Mouse (Mus musculus) limb, embryonic 13.5 days (tissue): Measurements from ENCODE around the gene Larp1b. TPM values are rescaled to one million over a fixed set of nuclear protein-coding genes. Genes with fewer than 3 reads are reported as not detected.

ENCODE experiments used
- ATAC-seq: fragments of 200-750 bp; cut with Nextera tagmentation; 2 replicates; pipeline ENCODE4 v1.8.0; 2017; ENCODE audit warnings: low read depth, moderate number of reproducible peaks, moderate TSS enrichment; ENCODE audit not compliant: low FRiP score
- H3K27ac ChIP-seq: fragments of 300-500 bp; sonication (generic); 2 replicates; pipeline ENCODE4 v1.5.1; 2015; ENCODE audit warnings: inconsistent platforms, mild to moderate bottlenecking, moderate library complexity
- H3K27me3 ChIP-seq: fragments of 300-500 bp; sonication (generic); 2 replicates; pipeline ENCODE4 v1.6.1; 2015; ENCODE audit warnings: mild to moderate bottlenecking, inconsistent platforms
- H3K36me3 ChIP-seq: fragments of 300-500 bp; sonication (generic); 2 replicates; pipeline ENCODE4 v1.6.1; 2015; ENCODE audit warnings: inconsistent platforms, mild to moderate bottlenecking, moderate library complexity
- H3K4me1 ChIP-seq: fragments of 300-500 bp; sonication (generic); 2 replicates; pipeline ENCODE4 v1.6.1; 2015; ENCODE audit warnings: inconsistent platforms
- H3K4me2 ChIP-seq: fragments of 300-500 bp; sonication (generic); replicated peaks from 2 replicates; pipeline ENCODE4 v1.6.1; 2015; ENCODE audit warnings: inconsistent platforms, mild to moderate bottlenecking, moderate library complexity
- H3K4me3 ChIP-seq: fragments of 300-500 bp; sonication (generic); 2 replicates; pipeline ENCODE4 v1.5.1; 2015; ENCODE audit warnings: moderate library complexity, mild to moderate bottlenecking, inconsistent platforms
- H3K9ac ChIP-seq: fragments of 300-500 bp; sonication (generic); 2 replicates; pipeline ENCODE4 v1.6.1; 2015; ENCODE audit warnings: mild to moderate bottlenecking, inconsistent platforms
- H3K9me3 ChIP-seq: fragments of 300-500 bp; sonication (generic); 2 replicates; pipeline ENCODE4 v1.6.1; 2016; ENCODE audit warnings: inconsistent platforms
- WGBS: fragments of 180-500 bp; shearing (Covaris S2); methylation state at CpG from one replicate; pipeline ENCODE4 v1.1.7; 2015; 5-methylcytosine and 5-hydroxymethylcytosine counted together
- polyA plus RNA-seq: library from polyadenylated mRNA; unstranded; fragments of >200 nt; fragmentation: Nextera tagmentation; extraction: Ambion mirVana; gene quantifications from 2 replicates; pipeline ENCODE4 v1.2.1, GENCODE M21; 2015

Gene Larp1b
- polyA plus RNA-seq, 1 experiment from 2014 or later, result 1.5 TPM

- H3K27me3 ChIP-seq, result no peaks in the 10 kb centered on the region
- ATAC-seq, result no peak
- no peak overlapping the region for H3K9ac ChIP-seq
- H3K4me3 ChIP-seq, result no peak overlapping the region
- H3K27ac ChIP-seq, result no peak overlapping the region
- no peaks in the 10 kb centered on the region for H3K9me3 ChIP-seq
- no peak overlapping the region for H3K4me2 ChIP-seq
- 78% methylated on average over 5 of the region's 5 CpGs for WGBS
- no peaks in the 10 kb centered on the region for H3K36me3 ChIP-seq
- 0 out of 2 replicates have a peak, but pooled peaks cover 4% of the 10 kb centered on the region for H3K4me1 ChIP-seq
These were observed 37.9 kb downstream of the Larp1b start for GRCm38 (mm10) chr3:40987539-40987938.

- H3K4me2 ChIP-seq, result no peak overlapping the region
- 0 out of 2 replicates have a peak, but pooled peaks cover 4% of the 10 kb centered on the region for H3K4me1 ChIP-seq
- H3K9me3 ChIP-seq, result no peaks in the 10 kb centered on the region
- no peaks in the 10 kb centered on the region for H3K36me3 ChIP-seq
- H3K27me3 ChIP-seq, result no peaks in the 10 kb centered on the region
- ATAC-seq, result no peak
- H3K4me3 ChIP-seq, result no peak overlapping the region
- no peak overlapping the region for H3K27ac ChIP-seq
- no peak overlapping the region for H3K9ac ChIP-seq
- WGBS, result 65% methylated on average over 2 of the region's 2 CpGs
These were observed 39.1 kb downstream of the Larp1b start for GRCm38 (mm10) chr3:40988722-40989121.

- H3K36me3 ChIP-seq, result no peaks in the 10 kb centered on the region
- H3K4me3 ChIP-seq, result no peak overlapping the region
- no peak overlapping the region for H3K9ac ChIP-seq
- H3K4me1 ChIP-seq, result no peaks in the 10 kb centered on the region
- no peaks in the 10 kb centered on the region for H3K27me3 ChIP-seq
- H3K27ac ChIP-seq, result no peak overlapping the region
- no peaks in the 10 kb centered on the region for H3K9me3 ChIP-seq
- WGBS, result 69% methylated on average over 3 of the region's 3 CpGs
- H3K4me2 ChIP-seq, result no peak overlapping the region
- ATAC-seq, result no peak
These were observed 41.9 kb downstream of the Larp1b start for GRCm38 (mm10) chr3:40991541-40991940.

GRCm38 (mm10) chr3:40995161-40995560 lies 45.5 kb downstream of the Larp1b start:
- no peak for ATAC-seq
- Histone ChIP-seq H3K4me1 (no peaks in the 10 kb centered on the region), H3K4me3 (no peak overlapping the region), H3K9me3 (no peaks in the 10 kb centered on the region), H3K36me3 (no peaks in the 10 kb centered on the region), H3K9ac (no peak overlapping the region), H3K27ac (no peak overlapping the region), H3K4me2 (no peak overlapping the region), H3K27me3 (no peaks in the 10 kb centered on the region)
- 89% methylated on average over 1 of the region's 1 CpGs for WGBS

GRCm38 (mm10) chr3:41009315-41009714 lies 59.7 kb downstream of the Larp1b start:
- Histone ChIP-seq H3K36me3 (no peaks in the 10 kb centered on the region), H3K27me3 (no peaks in the 10 kb centered on the region), H3K9ac (no peak overlapping the region), H3K27ac (no peak overlapping the region), H3K9me3 (no peaks in the 10 kb centered on the region), H3K4me3 (no peak overlapping the region), H3K4me2 (no peak overlapping the region), H3K4me1 (no peaks in the 10 kb centered on the region)
- 87% methylated on average over 8 of the region's 8 CpGs for WGBS
- no peak for ATAC-seq

- no peak overlapping the region for H3K4me2 ChIP-seq
- no peak for ATAC-seq
- WGBS, result 78% methylated on average over 3 of the region's 3 CpGs
- H3K27me3 ChIP-seq, result no peaks in the 10 kb centered on the region
- H3K4me1 ChIP-seq, result no peaks in the 10 kb centered on the region
- H3K27ac ChIP-seq, result no peak overlapping the region
- no peak overlapping the region for H3K9ac ChIP-seq
- H3K9me3 ChIP-seq, result no peaks in the 10 kb centered on the region
- no peaks in the 10 kb centered on the region for H3K36me3 ChIP-seq
- H3K4me3 ChIP-seq, result no peak overlapping the region
These were observed 60.4 kb downstream of the Larp1b start for GRCm38 (mm10) chr3:41009990-41010389.

GRCm38 (mm10) chr3:41010701-41011100 lies 61.1 kb downstream of the Larp1b start:
- WGBS, result 81% methylated on average over 6 of the region's 6 CpGs
- H3K4me2 ChIP-seq, result no peak overlapping the region

GRCm38 (mm10) chr3:41012451-41012850 lies 62.8 kb downstream of the Larp1b start:
- WGBS, result 91% methylated on average over 7 of the region's 7 CpGs
- no peak for ATAC-seq
- no peaks in the 10 kb centered on the region for H3K9me3 ChIP-seq

More at GRCm38 (mm10) chr3:41010701-41011100, 61.1 kb downstream of the Larp1b start:
- no peaks in the 10 kb centered on the region for H3K4me1 ChIP-seq
- H3K4me3 ChIP-seq, result no peak overlapping the region
- no peaks in the 10 kb centered on the region for H3K9me3 ChIP-seq
- no peaks in the 10 kb centered on the region for H3K27me3 ChIP-seq
- no peak for ATAC-seq
- no peak overlapping the region for H3K27ac ChIP-seq
- no peak overlapping the region for H3K9ac ChIP-seq
- H3K36me3 ChIP-seq, result no peaks in the 10 kb centered on the region

GRCm38 (mm10) chr3:41014946-41015345 lies 65.3 kb downstream of the Larp1b start:
- no peak overlapping the region for H3K4me3 ChIP-seq
- no peak for ATAC-seq
- H3K27me3 ChIP-seq, result no peaks in the 10 kb centered on the region
- H3K36me3 ChIP-seq, result no peaks in the 10 kb centered on the region
- no peaks in the 10 kb centered on the region for H3K9me3 ChIP-seq
- WGBS, result 70% methylated on average over 6 of the region's 6 CpGs
- H3K27ac ChIP-seq, result no peak overlapping the region
- no peak overlapping the region for H3K4me2 ChIP-seq
- H3K4me1 ChIP-seq, result no peaks in the 10 kb centered on the region
- H3K9ac ChIP-seq, result no peak overlapping the region

More at GRCm38 (mm10) chr3:41012451-41012850, 62.8 kb downstream of the Larp1b start:
- Histone ChIP-seq H3K36me3 (no peaks in the 10 kb centered on the region), H3K4me2 (no peak overlapping the region), H3K27ac (no peak overlapping the region), H3K4me1 (no peaks in the 10 kb centered on the region), H3K9ac (no peak overlapping the region), H3K27me3 (no peaks in the 10 kb centered on the region), H3K4me3 (no peak overlapping the region)

- Histone ChIP-seq H3K9ac (no peak overlapping the region), H3K4me1 (no peaks in the 10 kb centered on the region), H3K4me3 (no peak overlapping the region), H3K27me3 (no peaks in the 10 kb centered on the region), H3K36me3 (no peaks in the 10 kb centered on the region), H3K27ac (no peak overlapping the region), H3K9me3 (no peaks in the 10 kb centered on the region), H3K4me2 (no peak overlapping the region)
- no peak for ATAC-seq
- 72% methylated on average over 3 of the region's 3 CpGs for WGBS
These were observed 68.5 kb downstream of the Larp1b start for GRCm38 (mm10) chr3:41018022-41018608.

GRCm38 (mm10) chr3:41020687-41021086 lies 71.1 kb downstream of the Larp1b start:
- no peaks in the 10 kb centered on the region for H3K36me3 ChIP-seq
- no peaks in the 10 kb centered on the region for H3K4me1 ChIP-seq
- no peak overlapping the region for H3K9ac ChIP-seq
- H3K4me2 ChIP-seq, result no peak overlapping the region
- no peaks in the 10 kb centered on the region for H3K9me3 ChIP-seq
- no peak overlapping the region for H3K27ac ChIP-seq
- H3K27me3 ChIP-seq, result no peaks in the 10 kb centered on the region
- no peak overlapping the region for H3K4me3 ChIP-seq
- ATAC-seq, result no peak
- WGBS, result 89% methylated on average over 7 of the region's 7 CpGs

- H3K4me1 ChIP-seq, result no peaks in the 10 kb centered on the region
- H3K4me2 ChIP-seq, result no peak overlapping the region
- no peaks in the 10 kb centered on the region for H3K9me3 ChIP-seq
- no peak for ATAC-seq
- no peaks in the 10 kb centered on the region for H3K27me3 ChIP-seq
- WGBS, result 65% methylated on average over 6 of the region's 6 CpGs
- no peak overlapping the region for H3K9ac ChIP-seq
- H3K36me3 ChIP-seq, result no peaks in the 10 kb centered on the region
- no peak overlapping the region for H3K27ac ChIP-seq
- H3K4me3 ChIP-seq, result no peak overlapping the region
These were observed 72.4 kb downstream of the Larp1b start for GRCm38 (mm10) chr3:41021980-41022379.

GRCm38 (mm10) chr3:41030705-41031104 lies 81.1 kb downstream of the Larp1b start:
- no peak overlapping the region for H3K9ac ChIP-seq
- 84% methylated on average over 1 of the region's 1 CpGs for WGBS
- ATAC-seq, result no peak
- H3K36me3 ChIP-seq, result no peaks in the 10 kb centered on the region
- H3K4me1 ChIP-seq, result no peaks in the 10 kb centered on the region
- H3K9me3 ChIP-seq, result no peaks in the 10 kb centered on the region
- H3K4me2 ChIP-seq, result no peak overlapping the region
- no peak overlapping the region for H3K4me3 ChIP-seq
- H3K27ac ChIP-seq, result no peak overlapping the region
- H3K27me3 ChIP-seq, result no peaks in the 10 kb centered on the region
